Mouse (Mus musculus): Measurements from ENCODE around the gene Polr1e. TPM values are rescaled to one million over a fixed set of nuclear protein-coding genes. Genes with fewer than 3 reads are reported as not detected.

Gene Polr1e
- total and polyA plus RNA-seq, 3 experiments, result 37.2 to 87.7 (median 78.6) TPM

- Histone ChIP-seq H3K79me2 (replicated peaks; ENCODE audit: control insufficient read depth, extremely low read depth, insufficient read depth, poor library complexity, severe bottlenecking) (no peaks in the 10 kb centered on the region), H3K27me3 (replicated peaks) (no peaks in the 10 kb centered on the region), H3K4me3 (replicated peaks in 1 of 3; ENCODE audit: low read depth in 2 of 3, low read length in 2 of 3, poor library complexity in 1 of 3) (no peak overlapping the region), H3K9me3 (replicated peaks; ENCODE audit: low read length) (no peaks in the 10 kb centered on the region), H3K36me3 (replicated peaks in 1 of 2; ENCODE audit: control insufficient read depth in 1 of 2, insufficient read depth in 1 of 2, low read length in 1 of 2) (peaks cover 38 to 80% of the 10 kb centered on the region in 2 experiments), H3K4me2 (ENCODE audit: insufficient read depth, low read depth, poor library complexity, severe bottlenecking) (no peak overlapping the region), H3K4me1 (ENCODE audit: control insufficient read depth in 1 of 2, insufficient read depth in 2 of 2) (peaks cover 0 to 9% of the 10 kb centered on the region in 2 experiments; a peak in 2 of 4 replicates), H3K9ac (ENCODE audit: insufficient read depth, low read depth) (no peak overlapping the region), H3K27ac (ENCODE audit: insufficient read depth, low read depth) (no peak overlapping the region)
- in situ Hi-C loops (cut with MboI; ENCODE audit: low pct_ligation_motif_present, low pct_unique_long_range_greater_than_20kb, low sequenced_read_pairs), result no loop called here
- dilution Hi-C loops (cut with MboI; ENCODE audit: extremely low pct_ligation_motif_present, extremely low pct_unique_long_range_greater_than_20kb, low sequenced_read_pairs), result no loop called here
- no peak for TF ChIP-seq ZMIZ1 (IDR thresholded peaks at IDR 0.05; ENCODE audit: low read depth, low read length)
- no peak for TF ChIP-seq EP300 (IDR thresholded peaks at IDR 0.05; ENCODE audit: low read length)
- TF ChIP-seq PAX5 (IDR thresholded peaks at IDR 0.05; ENCODE audit: low read length), result no peak
- no peak for TF ChIP-seq UBTF (IDR thresholded peaks at IDR 0.05; ENCODE audit: low read depth, low read length)
- DNase-seq (ENCODE audit: extremely low read depth), result no peak
These were observed 14.2 kb downstream of the Polr1e start for GRCm38 (mm10) chr4:45032586-45032985.

GRCm38 (mm10) chr4:45034693-45035628 lies 16.6 kb downstream of the Polr1e start:
- no peak overlapping the region for H3K4me3 ChIP-seq (replicated peaks in 1 of 3; ENCODE audit: low read depth in 2 of 3, low read length in 2 of 3, poor library complexity in 1 of 3)
- H3K27ac ChIP-seq (ENCODE audit: insufficient read depth, low read depth), result no peak overlapping the region
- no peaks in the 10 kb centered on the region for H3K79me2 ChIP-seq (replicated peaks; ENCODE audit: control insufficient read depth, extremely low read depth, insufficient read depth, poor library complexity, severe bottlenecking)
- no peaks in the 10 kb centered on the region for H3K9me3 ChIP-seq (replicated peaks; ENCODE audit: low read length)
- dilution Hi-C loops (cut with MboI; ENCODE audit: extremely low pct_ligation_motif_present, extremely low pct_unique_long_range_greater_than_20kb, low sequenced_read_pairs) (no loop called here), in situ Hi-C loops (cut with MboI; ENCODE audit: low pct_ligation_motif_present, low pct_unique_long_range_greater_than_20kb, low sequenced_read_pairs) (no loop called here)
- H3K27me3 ChIP-seq (replicated peaks), result no peaks in the 10 kb centered on the region
- H3K4me2 ChIP-seq (ENCODE audit: insufficient read depth, low read depth, poor library complexity, severe bottlenecking), result no peak overlapping the region
- peaks cover 0 to 9% of the 10 kb centered on the region in 2 experiments; a peak in 2 of 4 replicates for H3K4me1 ChIP-seq (ENCODE audit: control insufficient read depth in 1 of 2, insufficient read depth in 2 of 2)
- no peak for DNase-seq (ENCODE audit: extremely low read depth)
- H3K36me3 ChIP-seq (replicated peaks in 1 of 2; ENCODE audit: control insufficient read depth in 1 of 2, insufficient read depth in 1 of 2, low read length in 1 of 2), result peaks cover 23 to 58% of the 10 kb centered on the region in 2 experiments
- H3K9ac ChIP-seq (ENCODE audit: insufficient read depth, low read depth), result no peak overlapping the region
- TF ChIP-seq TBP (conservative IDR thresholded peaks at IDR 0.05; ENCODE audit: low read depth, low read length) (no peak), ZC3H11A (IDR thresholded peaks at IDR 0.05; ENCODE audit: low read depth, low read length) (no peak), POLR2A (IDR thresholded peaks at IDR 0.05; ENCODE audit: low read depth, low read length) (no peak), SIN3A (IDR thresholded peaks at IDR 0.05; ENCODE audit: low read length) (no peak), ZNF384 (IDR thresholded peaks at IDR 0.05; ENCODE audit: low read depth, low read length) (no peak), BHLHE40 (IDR thresholded peaks at IDR 0.05; ENCODE audit: low read depth, low read length) (no peak), EP300 (IDR thresholded peaks at IDR 0.05; ENCODE audit: low read length) (no peak), UBTF (IDR thresholded peaks at IDR 0.05; ENCODE audit: low read depth, low read length) (no peak), E2F4 (IDR thresholded peaks at IDR 0.05; ENCODE audit: insufficient replicate concordance, low read depth, low read length) (no peak), USF1 (IDR thresholded peaks at IDR 0.05; ENCODE audit: low read depth, low read length) (no peak), ZKSCAN1 (IDR thresholded peaks at IDR 0.05; ENCODE audit: borderline replicate concordance, low read depth, low read length) (no peak), USF2 (conservative IDR thresholded peaks at IDR 0.05; ENCODE audit: low read depth, low read length) (no peak), ETS1 (conservative IDR thresholded peaks at IDR 0.05; ENCODE audit: low read depth, low read length) (no peak), MAFK (IDR thresholded peaks at IDR 0.05; ENCODE audit: insufficient replicate concordance, low read length) (no peak), RCOR1 (conservative IDR thresholded peaks at IDR 0.05; ENCODE audit: low read depth, low read length) (no peak), POLR2AphosphoS2 (IDR thresholded peaks at IDR 0.05; ENCODE audit: low read depth, low read length) (no peak), MYC (IDR thresholded peaks at IDR 0.05; ENCODE audit: low read depth, low read length) (no peak), GABPA (IDR thresholded peaks at IDR 0.05; ENCODE audit: insufficient replicate concordance, low read depth, low read length) (no peak)
